Mouse (Mus musculus): ENCODE results near the gene Foxb1. TPM values are rescaled to one million over a fixed set of nuclear protein-coding genes. Genes with fewer than 3 reads are reported as not detected.
A peak's percentile ranks its signal among the peaks of the same experiment; 100 is the strongest.

Gene Foxb1
- polyA plus RNA-seq, 1 experiment from 2014 or later: 0.31 TPM

- Histone ChIP-seq H3K9me3 (replicated peaks; ENCODE audit: control insufficient read depth, low read length) (no peaks in the 10 kb centered on the region), H3K4me2 (ENCODE audit: low read depth, low read length) (no peak overlapping the region), H3K36me3 (replicated peaks; ENCODE audit: control insufficient read depth, insufficient read depth, low read depth, low read length) (no peaks in the 10 kb centered on the region), H3K9ac (replicated peaks; ENCODE audit: low read length) (no peak overlapping the region), H3K27ac (replicated peaks; ENCODE audit: low read depth, low read length) (no peak overlapping the region), H3K27me3 (ENCODE audit: control insufficient read depth, insufficient read depth, low read length) (peaks cover 30% of the 10 kb centered on the region), H3K4me1 (ENCODE audit: control insufficient read depth, insufficient read depth, low read length) (peaks cover 1% of the 10 kb centered on the region; the same call in 1 of the 2 replicates), H3K4me3 (ENCODE audit: low read depth, low read length) (no peak overlapping the region)
- WGBS: 6% methylated on average over 5 of the region's 5 CpGs
- no peak for DNase-seq (ENCODE audit: low spot score)
- no peak for ATAC-seq (replicated peaks; ENCODE audit: insufficient number of reproducible peaks, low FRiP score, low TSS enrichment, low read depth)
Measured at GRCm38 (mm10) chr9:69754712-69755111, 6.0 kb downstream of the Foxb1 start.

- Histone ChIP-seq H3K27me3 (ENCODE audit: control insufficient read depth, insufficient read depth, low read length) (peaks cover 25% of the 10 kb centered on the region), H3K36me3 (replicated peaks; ENCODE audit: control insufficient read depth, insufficient read depth, low read depth, low read length) (no peaks in the 10 kb centered on the region), H3K4me1 (ENCODE audit: control insufficient read depth, insufficient read depth, low read length) (no peaks in the 10 kb centered on the region), H3K4me3 (ENCODE audit: low read depth, low read length) (no peak overlapping the region), H3K9me3 (replicated peaks; ENCODE audit: control insufficient read depth, low read length) (no peaks in the 10 kb centered on the region), H3K27ac (replicated peaks; ENCODE audit: low read depth, low read length) (no peak overlapping the region), H3K4me2 (ENCODE audit: low read depth, low read length) (no peak overlapping the region), H3K9ac (replicated peaks; ENCODE audit: low read length) (no peak overlapping the region)
- no peak for DNase-seq (ENCODE audit: low spot score)
- 7% methylated on average over 7 of the region's 7 CpGs for WGBS
- 0 out of 2 replicates have a peak, but pooled peaks have one; percentile 39 for ATAC-seq (replicated peaks; ENCODE audit: insufficient number of reproducible peaks, low FRiP score, low TSS enrichment, low read depth)
Measured at GRCm38 (mm10) chr9:69754291-69754690, 6.4 kb downstream of the Foxb1 start.

- no peak for ATAC-seq (replicated peaks; ENCODE audit: insufficient number of reproducible peaks, low FRiP score, low TSS enrichment, low read depth)
- no peaks in the 10 kb centered on the region for H3K9me3 ChIP-seq (replicated peaks; ENCODE audit: control insufficient read depth, low read length)
Measured at GRCm38 (mm10) chr9:69747971-69748370, 12.8 kb downstream of the Foxb1 start.

GRCm38 (mm10) chr9:69728736-69729135, 32.0 kb downstream of the Foxb1 start:
- no peak overlapping the region for H3K4me2 ChIP-seq (ENCODE audit: low read depth, low read length)
- H3K9me3 ChIP-seq (replicated peaks; ENCODE audit: control insufficient read depth, low read length): no peaks in the 10 kb centered on the region
- ATAC-seq (replicated peaks; ENCODE audit: insufficient number of reproducible peaks, low FRiP score, low TSS enrichment, low read depth) (no peak), DNase-seq (ENCODE audit: low spot score) (no peak)
- H3K27ac ChIP-seq (replicated peaks; ENCODE audit: low read depth, low read length): no peak overlapping the region
- no peaks in the 10 kb centered on the region for H3K4me1 ChIP-seq (ENCODE audit: control insufficient read depth, insufficient read depth, low read length)
- no peak overlapping the region for H3K9ac ChIP-seq (replicated peaks; ENCODE audit: low read length)
- H3K4me3 ChIP-seq (ENCODE audit: low read depth, low read length): no peak overlapping the region
- 75% methylated on average over 5 of the region's 5 CpGs for WGBS
- H3K27me3 ChIP-seq (ENCODE audit: control insufficient read depth, insufficient read depth, low read length): no peaks in the 10 kb centered on the region
- no peaks in the 10 kb centered on the region for H3K36me3 ChIP-seq (replicated peaks; ENCODE audit: control insufficient read depth, insufficient read depth, low read depth, low read length)

More at GRCm38 (mm10) chr9:69747971-69748370, 12.8 kb downstream of the Foxb1 start:
- Histone ChIP-seq H3K4me3 (ENCODE audit: low read depth, low read length) (no peak overlapping the region), H3K27me3 (ENCODE audit: control insufficient read depth, insufficient read depth, low read length) (no peaks in the 10 kb centered on the region; the same call in 1 of the 2 replicates), H3K4me2 (ENCODE audit: low read depth, low read length) (no peak overlapping the region), H3K9ac (replicated peaks; ENCODE audit: low read length) (no peak overlapping the region), H3K27ac (replicated peaks; ENCODE audit: low read depth, low read length) (no peak overlapping the region), H3K4me1 (ENCODE audit: control insufficient read depth, insufficient read depth, low read length) (no peaks in the 10 kb centered on the region), H3K36me3 (replicated peaks; ENCODE audit: control insufficient read depth, insufficient read depth, low read depth, low read length) (no peaks in the 10 kb centered on the region)
- 76% methylated on average over 1 of the region's 1 CpGs for WGBS
- DNase-seq (ENCODE audit: low spot score): no peak

- Histone ChIP-seq H3K27me3 (ENCODE audit: control insufficient read depth, insufficient read depth, low read length) (no peaks in the 10 kb centered on the region), H3K4me1 (ENCODE audit: control insufficient read depth, insufficient read depth, low read length) (no peaks in the 10 kb centered on the region), H3K4me2 (ENCODE audit: low read depth, low read length) (no peak overlapping the region), H3K27ac (replicated peaks; ENCODE audit: low read depth, low read length) (no peak overlapping the region), H3K4me3 (ENCODE audit: low read depth, low read length) (no peak overlapping the region), H3K9me3 (replicated peaks; ENCODE audit: control insufficient read depth, low read length) (no peaks in the 10 kb centered on the region), H3K9ac (replicated peaks; ENCODE audit: low read length) (no peak overlapping the region), H3K36me3 (replicated peaks; ENCODE audit: control insufficient read depth, insufficient read depth, low read depth, low read length) (no peaks in the 10 kb centered on the region)
- ATAC-seq (replicated peaks; ENCODE audit: insufficient number of reproducible peaks, low FRiP score, low TSS enrichment, low read depth) (no peak), DNase-seq (ENCODE audit: low spot score) (no peak)
- 78% methylated on average over 9 of the region's 9 CpGs for WGBS
Measured at GRCm38 (mm10) chr9:69718431-69718830, 42.3 kb downstream of the Foxb1 start.

GRCm38 (mm10) chr9:69716364-69716763, 44.4 kb downstream of the Foxb1 start:
- Histone ChIP-seq H3K4me3 (ENCODE audit: low read depth, low read length) (no peak overlapping the region), H3K27me3 (ENCODE audit: control insufficient read depth, insufficient read depth, low read length) (no peaks in the 10 kb centered on the region), H3K36me3 (replicated peaks; ENCODE audit: control insufficient read depth, insufficient read depth, low read depth, low read length) (no peaks in the 10 kb centered on the region), H3K27ac (replicated peaks; ENCODE audit: low read depth, low read length) (no peak overlapping the region), H3K4me2 (ENCODE audit: low read depth, low read length) (no peak overlapping the region), H3K4me1 (ENCODE audit: control insufficient read depth, insufficient read depth, low read length) (no peaks in the 10 kb centered on the region), H3K9me3 (replicated peaks; ENCODE audit: control insufficient read depth, low read length) (no peaks in the 10 kb centered on the region), H3K9ac (replicated peaks; ENCODE audit: low read length) (no peak overlapping the region)
- ATAC-seq (replicated peaks; ENCODE audit: insufficient number of reproducible peaks, low FRiP score, low TSS enrichment, low read depth) (no peak), DNase-seq (ENCODE audit: low spot score) (no peak)
- WGBS: 36% methylated on average over 4 of the region's 4 CpGs

- no peak overlapping the region for H3K9ac ChIP-seq (replicated peaks; ENCODE audit: low read length)
- ATAC-seq (replicated peaks; ENCODE audit: insufficient number of reproducible peaks, low FRiP score, low TSS enrichment, low read depth) (no peak), DNase-seq (ENCODE audit: low spot score) (no peak)
- H3K9me3 ChIP-seq (replicated peaks; ENCODE audit: control insufficient read depth, low read length): no peaks in the 10 kb centered on the region
- no peaks in the 10 kb centered on the region for H3K27me3 ChIP-seq (ENCODE audit: control insufficient read depth, insufficient read depth, low read length)
- no peaks in the 10 kb centered on the region for H3K4me1 ChIP-seq (ENCODE audit: control insufficient read depth, insufficient read depth, low read length)
- no peak overlapping the region for H3K4me2 ChIP-seq (ENCODE audit: low read depth, low read length)
- H3K27ac ChIP-seq (replicated peaks; ENCODE audit: low read depth, low read length): no peak overlapping the region
- no peak overlapping the region for H3K4me3 ChIP-seq (ENCODE audit: low read depth, low read length)
- WGBS: 12% methylated on average over 12 of the region's 12 CpGs
- no peaks in the 10 kb centered on the region for H3K36me3 ChIP-seq (replicated peaks; ENCODE audit: control insufficient read depth, insufficient read depth, low read depth, low read length)
Measured at GRCm38 (mm10) chr9:69715445-69715844, 45.3 kb downstream of the Foxb1 start.

- Histone ChIP-seq H3K4me2 (ENCODE audit: low read depth, low read length) (no peak overlapping the region), H3K27ac (replicated peaks; ENCODE audit: low read depth, low read length) (no peak overlapping the region), H3K9ac (replicated peaks; ENCODE audit: low read length) (no peak overlapping the region), H3K9me3 (replicated peaks; ENCODE audit: control insufficient read depth, low read length) (no peaks in the 10 kb centered on the region), H3K4me3 (ENCODE audit: low read depth, low read length) (no peak overlapping the region), H3K4me1 (ENCODE audit: control insufficient read depth, insufficient read depth, low read length) (no peaks in the 10 kb centered on the region), H3K27me3 (ENCODE audit: control insufficient read depth, insufficient read depth, low read length) (no peaks in the 10 kb centered on the region), H3K36me3 (replicated peaks; ENCODE audit: control insufficient read depth, insufficient read depth, low read depth, low read length) (no peaks in the 10 kb centered on the region)
- ATAC-seq (replicated peaks; ENCODE audit: insufficient number of reproducible peaks, low FRiP score, low TSS enrichment, low read depth): no peak
- WGBS: 53% methylated on average over 7 of the region's 7 CpGs
- DNase-seq (ENCODE audit: low spot score): no peak
Measured at GRCm38 (mm10) chr9:69714346-69714745, 46.4 kb downstream of the Foxb1 start.

Data from embryonic facial prominence, embryonic 11.5 days (tissue).